Mouse (Mus musculus): ENCODE results near the gene Magel2. TPM values are rescaled to one million over a fixed set of nuclear protein-coding genes. Genes with fewer than 3 reads are reported as not detected.

Magel2 gene
- polyA plus RNA-seq, 1 experiment from 2014 or later: 16.3 TPM

GRCm38 (mm10) chr7:62375658-62376057 lies 1.2 kb upstream of the Magel2 start:
- Histone ChIP-seq H3K4me3 (replicated peaks; ENCODE audit: low read depth, low read length) (peak overlapping the region; percentile 56; the same call in 1 of the 2 replicates), H3K4me2 (ENCODE audit: low read length) (peak overlapping the region; percentile 61), H3K27ac (replicated peaks; ENCODE audit: low read depth, low read length) (no peak overlapping the region), H3K36me3 (ENCODE audit: control insufficient read depth, insufficient read depth, low read length) (0 out of 2 replicates have a peak, but pooled peaks cover 3% of the 10 kb centered on the region), H3K9me3 (ENCODE audit: control insufficient read depth, low read length) (peaks cover 13% of the 10 kb centered on the region; the same call in 1 of the 2 replicates), H3K9ac (replicated peaks; ENCODE audit: low read length) (no peak overlapping the region), H3K27me3 (ENCODE audit: control insufficient read depth, insufficient read depth, low read length) (no peaks in the 10 kb centered on the region), H3K4me1 (ENCODE audit: control insufficient read depth, insufficient read depth, low read length) (0 out of 2 replicates have a peak, but pooled peaks cover 5% of the 10 kb centered on the region)
- ATAC-seq (ENCODE audit: low FRiP score, low TSS enrichment) (no peak), DNase-seq (peak; percentile 84)
- WGBS: 41% methylated on average over 4 of the region's 4 CpGs

- Histone ChIP-seq H3K4me2 (ENCODE audit: low read length) (peak overlapping the region; percentile 61), H3K9ac (replicated peaks; ENCODE audit: low read length) (peak overlapping the region; percentile 75), H3K27ac (replicated peaks; ENCODE audit: low read depth, low read length) (peak overlapping the region; percentile 75), H3K9me3 (ENCODE audit: control insufficient read depth, low read length) (peaks cover 13% of the 10 kb centered on the region), H3K27me3 (ENCODE audit: control insufficient read depth, insufficient read depth, low read length) (no peaks in the 10 kb centered on the region), H3K36me3 (ENCODE audit: control insufficient read depth, insufficient read depth, low read length) (0 out of 2 replicates have a peak, but pooled peaks cover 3% of the 10 kb centered on the region), H3K4me3 (replicated peaks; ENCODE audit: low read depth, low read length) (peak overlapping the region; percentile 56), H3K4me1 (ENCODE audit: control insufficient read depth, insufficient read depth, low read length) (0 out of 2 replicates have a peak, but pooled peaks cover 5% of the 10 kb centered on the region)
- DNase-seq: peak; percentile 48
- 44% methylated on average over 14 of the region's 14 CpGs for WGBS
- peak; percentile 38; the same call in 1 of the 2 replicates for ATAC-seq (ENCODE audit: low FRiP score, low TSS enrichment)
Measured at GRCm38 (mm10) chr7:62377313-62377712, 503 bp downstream of the Magel2 start.

GRCm38 (mm10) chr7:62378529-62378928 lies 1.7 kb downstream of the Magel2 start:
- DNase-seq (no peak), ATAC-seq (ENCODE audit: low FRiP score, low TSS enrichment) (no peak)
- H3K4me2 ChIP-seq (ENCODE audit: low read length): peak overlapping the region; percentile 61
- H3K4me1 ChIP-seq (ENCODE audit: control insufficient read depth, insufficient read depth, low read length): 0 out of 2 replicates have a peak, but pooled peaks cover 5% of the 10 kb centered on the region
- H3K27ac ChIP-seq (replicated peaks; ENCODE audit: low read depth, low read length): no peak overlapping the region
- 89% methylated on average over 9 of the region's 9 CpGs for WGBS
- H3K9ac ChIP-seq (replicated peaks; ENCODE audit: low read length): peak overlapping the region; percentile 75; the same call in 1 of the 2 replicates
- no peaks in the 10 kb centered on the region for H3K27me3 ChIP-seq (ENCODE audit: control insufficient read depth, insufficient read depth, low read length)
- 0 out of 2 replicates have a peak, but pooled peaks cover 3% of the 10 kb centered on the region for H3K36me3 ChIP-seq (ENCODE audit: control insufficient read depth, insufficient read depth, low read length)
- peak overlapping the region; percentile 56 for H3K4me3 ChIP-seq (replicated peaks; ENCODE audit: low read depth, low read length)
- peaks cover 13% of the 10 kb centered on the region for H3K9me3 ChIP-seq (ENCODE audit: control insufficient read depth, low read length)

DNA sequence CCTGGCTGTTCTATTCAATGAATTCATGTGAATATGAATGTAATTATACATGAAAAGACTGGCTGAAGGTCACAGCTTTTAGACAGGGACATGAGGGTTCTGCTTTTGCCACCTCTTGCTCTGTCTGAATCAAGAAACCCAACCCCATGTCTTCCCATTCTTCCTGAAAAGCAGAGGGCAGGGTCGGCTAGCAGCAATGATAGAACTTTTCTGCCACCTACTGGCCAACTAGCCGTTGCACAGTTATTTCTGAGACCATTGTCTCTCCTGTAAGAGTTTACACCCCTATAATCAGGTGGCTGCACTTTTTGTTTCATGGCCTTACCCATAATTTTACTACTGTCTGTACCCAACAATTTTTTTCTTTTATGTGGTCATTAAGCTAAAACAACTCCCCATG lies 5.6 kb downstream of the Magel2 start:
- H3K4me3 ChIP-seq (replicated peaks; ENCODE audit: low read depth, low read length): no peak overlapping the region
- H3K27ac ChIP-seq (replicated peaks; ENCODE audit: low read depth, low read length): no peak overlapping the region
- no peak overlapping the region for H3K9ac ChIP-seq (replicated peaks; ENCODE audit: low read length)
- ATAC-seq (ENCODE audit: low FRiP score, low TSS enrichment) (no peak), DNase-seq (peak; percentile 82)
- H3K9me3 ChIP-seq (ENCODE audit: control insufficient read depth, low read length): peaks cover 16% of the 10 kb centered on the region
- 0 out of 2 replicates have a peak, but pooled peaks cover 3% of the 10 kb centered on the region for H3K36me3 ChIP-seq (ENCODE audit: control insufficient read depth, insufficient read depth, low read length)
- H3K27me3 ChIP-seq (ENCODE audit: control insufficient read depth, insufficient read depth, low read length): no peaks in the 10 kb centered on the region
- H3K4me1 ChIP-seq (ENCODE audit: control insufficient read depth, insufficient read depth, low read length): 0 out of 2 replicates have a peak, but pooled peaks cover 5% of the 10 kb centered on the region
- 10% methylated on average over 2 of the region's 2 CpGs for WGBS
- H3K4me2 ChIP-seq (ENCODE audit: low read length): no peak overlapping the region

- Histone ChIP-seq H3K4me2 (ENCODE audit: low read length) (no peak overlapping the region), H3K27me3 (ENCODE audit: control insufficient read depth, insufficient read depth, low read length) (no peaks in the 10 kb centered on the region), H3K4me1 (ENCODE audit: control insufficient read depth, insufficient read depth, low read length) (no peaks in the 10 kb centered on the region), H3K4me3 (replicated peaks; ENCODE audit: low read depth, low read length) (no peak overlapping the region), H3K9me3 (ENCODE audit: control insufficient read depth, low read length) (0 out of 2 replicates have a peak, but pooled peaks cover 4% of the 10 kb centered on the region), H3K36me3 (ENCODE audit: control insufficient read depth, insufficient read depth, low read length) (no peaks in the 10 kb centered on the region), H3K9ac (replicated peaks; ENCODE audit: low read length) (no peak overlapping the region), H3K27ac (replicated peaks; ENCODE audit: low read depth, low read length) (no peak overlapping the region)
- 42% methylated on average over 4 of the region's 4 CpGs for WGBS
- ATAC-seq (ENCODE audit: low FRiP score, low TSS enrichment) (no peak), DNase-seq (peak; percentile 60)
Measured at GRCm38 (mm10) chr7:62388291-62388690, 11.5 kb downstream of the Magel2 start.

DNA sequence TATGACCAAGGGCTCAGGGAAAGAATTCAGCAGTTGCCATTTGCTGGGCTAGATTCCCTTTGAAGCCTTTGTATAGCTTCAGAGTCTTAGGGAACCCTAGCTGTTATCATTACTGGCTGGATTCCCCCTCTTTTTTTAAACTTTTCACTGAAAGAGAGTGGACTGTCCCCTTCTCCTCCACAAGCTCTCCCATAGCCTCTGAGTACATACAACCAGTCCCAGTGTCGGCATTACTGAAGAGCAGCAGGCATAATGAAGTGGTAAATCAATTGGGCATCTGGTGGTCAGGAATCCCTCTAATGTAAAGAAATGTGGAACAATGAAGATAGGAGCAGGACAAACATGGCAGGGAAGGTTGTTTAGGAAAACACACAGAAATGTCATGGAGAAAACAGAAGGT lies 15.4 kb downstream of the Magel2 start:
- Histone ChIP-seq H3K4me2 (ENCODE audit: low read length) (no peak overlapping the region), H3K9me3 (ENCODE audit: control insufficient read depth, low read length) (no peaks in the 10 kb centered on the region), H3K4me1 (ENCODE audit: control insufficient read depth, insufficient read depth, low read length) (no peaks in the 10 kb centered on the region), H3K4me3 (replicated peaks; ENCODE audit: low read depth, low read length) (no peak overlapping the region), H3K27me3 (ENCODE audit: control insufficient read depth, insufficient read depth, low read length) (no peaks in the 10 kb centered on the region), H3K36me3 (ENCODE audit: control insufficient read depth, insufficient read depth, low read length) (no peaks in the 10 kb centered on the region), H3K27ac (replicated peaks; ENCODE audit: low read depth, low read length) (no peak overlapping the region), H3K9ac (replicated peaks; ENCODE audit: low read length) (no peak overlapping the region)
- no peak for ATAC-seq (ENCODE audit: low FRiP score, low TSS enrichment)
- no peak for DNase-seq
- WGBS: 32% methylated on average over 1 of the region's 1 CpGs

DNA sequence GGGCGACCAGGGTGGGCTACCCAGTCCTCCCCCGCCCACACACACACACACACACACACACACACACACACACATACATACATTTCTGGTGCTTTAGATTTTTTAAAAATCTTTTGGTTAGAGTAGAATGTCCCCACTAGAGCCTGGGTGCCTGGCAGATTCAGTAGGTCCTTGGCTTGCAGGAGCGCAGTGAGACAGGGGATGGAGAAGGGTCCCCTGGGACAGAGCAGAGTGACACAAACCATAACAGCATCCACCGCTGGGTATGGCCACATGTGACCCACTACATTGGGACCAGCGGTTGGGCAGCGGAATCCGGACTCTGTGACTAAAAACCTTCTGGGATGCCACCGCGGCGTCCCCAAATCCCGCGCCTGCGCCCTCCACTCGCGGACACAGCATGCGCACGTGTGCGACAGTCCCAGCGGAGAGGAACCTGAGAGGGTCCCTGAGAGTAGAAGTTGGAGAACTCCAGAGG lies 29.8 kb downstream of the Magel2 start:
- no peaks in the 10 kb centered on the region for H3K27me3 ChIP-seq (ENCODE audit: control insufficient read depth, insufficient read depth, low read length)
- DNase-seq (peak; percentile 70), ATAC-seq (ENCODE audit: low FRiP score, low TSS enrichment) (peak; percentile 50; the same call in 1 of the 2 replicates)
- H3K4me2 ChIP-seq (ENCODE audit: low read length): peak overlapping the region; percentile 55
- H3K4me1 ChIP-seq (ENCODE audit: control insufficient read depth, insufficient read depth, low read length): no peaks in the 10 kb centered on the region
- peak overlapping the region; percentile 31; the same call in 1 of the 2 replicates for H3K9ac ChIP-seq (replicated peaks; ENCODE audit: low read length)
- H3K9me3 ChIP-seq (ENCODE audit: control insufficient read depth, low read length): peaks cover 3% of the 10 kb centered on the region; the same call in 1 of the 2 replicates
- H3K4me3 ChIP-seq (replicated peaks; ENCODE audit: low read depth, low read length): peak overlapping the region; percentile 33
- H3K36me3 ChIP-seq (ENCODE audit: control insufficient read depth, insufficient read depth, low read length): no peaks in the 10 kb centered on the region
- 34% methylated on average over 19 of the region's 19 CpGs for WGBS
- H3K27ac ChIP-seq (replicated peaks; ENCODE audit: low read depth, low read length): no peak overlapping the region

- Histone ChIP-seq H3K27ac (replicated peaks; ENCODE audit: low read depth, low read length) (no peak overlapping the region), H3K4me1 (ENCODE audit: control insufficient read depth, insufficient read depth, low read length) (no peaks in the 10 kb centered on the region), H3K4me3 (replicated peaks; ENCODE audit: low read depth, low read length) (no peak overlapping the region), H3K27me3 (ENCODE audit: control insufficient read depth, insufficient read depth, low read length) (no peaks in the 10 kb centered on the region), H3K4me2 (ENCODE audit: low read length) (no peak overlapping the region), H3K9ac (replicated peaks; ENCODE audit: low read length) (no peak overlapping the region), H3K9me3 (ENCODE audit: control insufficient read depth, low read length) (peaks cover 3% of the 10 kb centered on the region; the same call in 1 of the 2 replicates), H3K36me3 (ENCODE audit: control insufficient read depth, insufficient read depth, low read length) (no peaks in the 10 kb centered on the region)
- DNase-seq (no peak), ATAC-seq (ENCODE audit: low FRiP score, low TSS enrichment) (no peak)
- 39% methylated on average over 3 of the region's 3 CpGs for WGBS
Measured at GRCm38 (mm10) chr7:62407803-62408202, 31.0 kb downstream of the Magel2 start.

DNA sequence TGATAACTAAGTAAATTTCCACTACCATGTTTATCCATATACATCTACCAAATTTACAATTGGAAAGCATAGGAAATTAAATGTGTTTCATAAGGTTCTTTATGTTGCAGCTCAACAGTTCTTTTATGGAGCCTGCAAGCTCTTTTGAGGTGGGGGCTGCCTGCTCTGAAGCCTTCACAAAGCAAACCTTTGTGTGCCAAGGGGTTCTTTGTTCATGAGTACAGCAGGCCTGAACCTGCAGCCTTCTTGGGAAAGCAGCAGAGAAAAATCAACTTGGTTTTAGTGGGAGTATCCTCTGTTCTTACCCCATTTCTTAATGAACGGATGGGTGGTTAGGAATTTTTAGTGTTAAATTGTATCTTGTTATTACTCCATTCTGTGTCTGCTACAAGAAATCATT lies 38.4 kb downstream of the Magel2 start:
- Histone ChIP-seq H3K4me2 (ENCODE audit: low read length) (0 out of 2 replicates have a peak overlapping the region, but pooled peaks have one; percentile 21), H3K27me3 (ENCODE audit: control insufficient read depth, insufficient read depth, low read length) (no peaks in the 10 kb centered on the region), H3K9ac (replicated peaks; ENCODE audit: low read length) (no peak overlapping the region), H3K4me1 (ENCODE audit: control insufficient read depth, insufficient read depth, low read length) (no peaks in the 10 kb centered on the region), H3K9me3 (ENCODE audit: control insufficient read depth, low read length) (peaks cover 4% of the 10 kb centered on the region; the same call in 1 of the 2 replicates), H3K27ac (replicated peaks; ENCODE audit: low read depth, low read length) (peak overlapping the region; percentile 63), H3K4me3 (replicated peaks; ENCODE audit: low read depth, low read length) (no peak overlapping the region), H3K36me3 (ENCODE audit: control insufficient read depth, insufficient read depth, low read length) (no peaks in the 10 kb centered on the region)
- ATAC-seq (ENCODE audit: low FRiP score, low TSS enrichment): no peak
- DNase-seq: peak; percentile 52
- 47% methylated on average over 1 of the region's 1 CpGs for whole genome bisulfite sequencing

Data from midbrain, embryonic 14.5 days (tissue).